Mouse (Mus musculus) embryonic facial prominence, embryonic 11.5 days (tissue): ENCODE measurements around the gene Stat3. TPM values are rescaled to one million over a fixed set of nuclear protein-coding genes. Genes with fewer than 3 reads are reported as not detected.

ENCODE experiments used
- ATAC-seq: fragments of 200-750 bp; cut with Nextera tagmentation; replicated peaks from 2 replicates; pipeline ENCODE4 v1.8.0; 2017; ENCODE audit warnings: low read depth; ENCODE audit not compliant: insufficient number of reproducible peaks, low FRiP score, low TSS enrichment
- DNase-seq: peaks from one replicate; pipeline ENCODE4 v3.0.0-alpha.2; 2015; ENCODE audit warnings: low spot score
- H3K27ac ChIP-seq: fragments of 300-500 bp; sonication (generic); replicated peaks from 2 replicates; pipeline ENCODE4 v1.5.1; 2014; ENCODE audit warnings: mild to moderate bottlenecking, low read depth, low read length, control low read depth
- H3K27me3 ChIP-seq: fragments of 300-500 bp; sonication (generic); 2 replicates; pipeline ENCODE4 v1.6.1; 2014; ENCODE audit warnings: mild to moderate bottlenecking, low read length, moderate library complexity, mixed read lengths; ENCODE audit not compliant: control insufficient read depth, insufficient read depth
- H3K36me3 ChIP-seq: fragments of 300-500 bp; sonication (generic); replicated peaks from 2 replicates; pipeline ENCODE4 v1.6.1; 2014; ENCODE audit warnings: low read depth, mild to moderate bottlenecking, low read length, moderate library complexity, mixed read lengths; ENCODE audit not compliant: control insufficient read depth, insufficient read depth
- H3K4me1 ChIP-seq: fragments of 300-500 bp; sonication (generic); 2 replicates; pipeline ENCODE4 v1.6.1; 2014; ENCODE audit warnings: low read length, mixed read lengths; ENCODE audit not compliant: control insufficient read depth, insufficient read depth
- H3K4me2 ChIP-seq: fragments of 300-500 bp; sonication (generic); 2 replicates; pipeline ENCODE4 v1.6.1; 2014; ENCODE audit warnings: low read depth, mild to moderate bottlenecking, control low read depth, low read length, moderate library complexity
- H3K4me3 ChIP-seq: fragments of 300-500 bp; sonication (generic); 2 replicates; pipeline ENCODE4 v1.5.1; 2014; ENCODE audit warnings: low read depth, low read length, control low read depth
- H3K9ac ChIP-seq: fragments of 300-500 bp; sonication (generic); replicated peaks from 2 replicates; pipeline ENCODE4 v1.6.1; 2014; ENCODE audit warnings: mild to moderate bottlenecking, control low read depth, low read length
- H3K9me3 ChIP-seq: fragments of 300-500 bp; sonication (generic); replicated peaks from 2 replicates; pipeline ENCODE4 v1.6.1; 2016; ENCODE audit warnings: mild to moderate bottlenecking, low read length, inconsistent platforms, mixed read lengths; ENCODE audit not compliant: control insufficient read depth
- WGBS: fragments of 180-500 bp; shearing (Covaris S2); extraction: QIAGEN DNeasy Blood & Tissue Kit; methylation state at CpG from one replicate; pipeline ENCODE4 v1.1.7; 2014; 5-methylcytosine and 5-hydroxymethylcytosine counted together
- polyA plus RNA-seq: library from polyadenylated mRNA; unstranded; fragments of >200 nt; fragmentation: Nextera tagmentation; extraction: Ambion mirVana; gene quantifications from 2 replicates; pipeline ENCODE4 v1.2.1, GENCODE M21; 2014

Stat3 gene
- polyA plus RNA-seq, 1 experiment from 2014 or later = 23.5 TPM

GRCm38 (mm10) chr11:100947548-100947947 is 8.2 kb upstream of the Stat3 start:
- Histone ChIP-seq H3K36me3 (no peaks in the 10 kb centered on the region), H3K27ac (no peak overlapping the region), H3K4me1 (no peaks in the 10 kb centered on the region), H3K4me2 (no peak overlapping the region), H3K9me3 (no peaks in the 10 kb centered on the region), H3K4me3 (no peak overlapping the region), H3K27me3 (no peaks in the 10 kb centered on the region), H3K9ac (no peak overlapping the region)
- ATAC-seq (no peak), DNase-seq (no peak)

GRCm38 (mm10) chr11:100946862-100947261 is 7.5 kb upstream of the Stat3 start:
- no peaks in the 10 kb centered on the region for H3K4me1 ChIP-seq
- no peak for DNase-seq
- no peak for ATAC-seq

GRCm38 (mm10) chr11:100942388-100942787 is 3.0 kb upstream of the Stat3 start:
- H3K9ac ChIP-seq = no peak overlapping the region
- no peak overlapping the region for H3K27ac ChIP-seq
- no peak overlapping the region for H3K4me3 ChIP-seq
- H3K27me3 ChIP-seq = no peaks in the 10 kb centered on the region
- H3K9me3 ChIP-seq = no peaks in the 10 kb centered on the region
- 95% methylated on average over 1 of the region's 1 CpGs for WGBS
- no peak for DNase-seq
- no peaks in the 10 kb centered on the region for H3K36me3 ChIP-seq
- no peak overlapping the region for H3K4me2 ChIP-seq
- no peaks in the 10 kb centered on the region for H3K4me1 ChIP-seq
- ATAC-seq = no peak

More at GRCm38 (mm10) chr11:100946862-100947261, 7.5 kb upstream of the Stat3 start:
- H3K4me3 ChIP-seq = no peak overlapping the region
- no peak overlapping the region for H3K4me2 ChIP-seq
- 35% methylated on average over 4 of the region's 4 CpGs for WGBS
- no peak overlapping the region for H3K9ac ChIP-seq
- H3K27me3 ChIP-seq = no peaks in the 10 kb centered on the region
- no peak overlapping the region for H3K27ac ChIP-seq
- no peaks in the 10 kb centered on the region for H3K9me3 ChIP-seq
- no peaks in the 10 kb centered on the region for H3K36me3 ChIP-seq

GRCm38 (mm10) chr11:100938711-100939511 is 429 bp downstream of the Stat3 start:
- WGBS = 1% methylated on average over 47 of the region's 48 CpGs
- Histone ChIP-seq H3K9me3 (no peaks in the 10 kb centered on the region), H3K4me3 (peak overlapping the region; percentile 65), H3K27me3 (no peaks in the 10 kb centered on the region), H3K4me1 (no peaks in the 10 kb centered on the region), H3K9ac (peak overlapping the region; percentile 67), H3K4me2 (peak overlapping the region; percentile 62), H3K27ac (no peak overlapping the region), H3K36me3 (no peaks in the 10 kb centered on the region)
- DNase-seq = peak; percentile 12
- ATAC-seq = peak; percentile 99

GRCm38 (mm10) chr11:100938112-100938511 is 1.2 kb downstream of the Stat3 start:
- Histone ChIP-seq H3K9me3 (no peaks in the 10 kb centered on the region), H3K4me2 (no peak overlapping the region; the same call in 1 of the 2 replicates), H3K27me3 (no peaks in the 10 kb centered on the region), H3K27ac (no peak overlapping the region), H3K36me3 (no peaks in the 10 kb centered on the region), H3K4me3 (no peak overlapping the region; the same call in 1 of the 2 replicates), H3K4me1 (no peaks in the 10 kb centered on the region), H3K9ac (no peak overlapping the region)
- DNase-seq (no peak), ATAC-seq (no peak)
- WGBS = 38% methylated on average over 5 of the region's 5 CpGs

- Histone ChIP-seq H3K9me3 (no peaks in the 10 kb centered on the region), H3K27me3 (no peaks in the 10 kb centered on the region), H3K36me3 (no peaks in the 10 kb centered on the region), H3K4me2 (no peak overlapping the region), H3K4me3 (no peak overlapping the region), H3K27ac (no peak overlapping the region), H3K9ac (no peak overlapping the region), H3K4me1 (no peaks in the 10 kb centered on the region)
- DNase-seq (no peak), ATAC-seq (no peak)
- WGBS = 77% methylated on average over 4 of the region's 4 CpGs
Measured at GRCm38 (mm10) chr11:100937295-100937694, 2.0 kb downstream of the Stat3 start.

- DNase-seq (no peak), ATAC-seq (no peak)
- H3K27me3 ChIP-seq = no peaks in the 10 kb centered on the region
- H3K4me3 ChIP-seq = no peak overlapping the region
- no peaks in the 10 kb centered on the region for H3K4me1 ChIP-seq
- no peak overlapping the region for H3K9ac ChIP-seq
- no peaks in the 10 kb centered on the region for H3K36me3 ChIP-seq
- no peak overlapping the region for H3K4me2 ChIP-seq
- no peak overlapping the region for H3K27ac ChIP-seq
- no peaks in the 10 kb centered on the region for H3K9me3 ChIP-seq
- 82% methylated on average over 8 of the region's 8 CpGs for WGBS
Measured at GRCm38 (mm10) chr11:100935373-100936355, 3.7 kb downstream of the Stat3 start.
